Mouse (Mus musculus) yolk sac, embryonic 10.5 days (tissue): Measurements from ENCODE around the gene 1700017N19Rik.
"Not testable (repeated sequence)": the region's sequence is repeated elsewhere in the genome, so short reads cannot be mapped to it uniquely, and the experiment has no call there.

Source experiments
- DNase-seq: peaks from one replicate; pipeline ENCODE4 v3.0.0-alpha.2; 2017; ENCODE audit warnings: low spot score

1700017N19Rik gene

GRCm38 (mm10) chr10:100590323-100590722, at the start of gene 1700017N19Rik, which contains the start of gene 4930430F08Rik:
Gene 1700017N19Rik (plus strand): TSS chr10:100590484.
Gene 4930430F08Rik (minus strand): TSS chr10:100590423.
- DNase-seq = no peak

- DNase-seq = no peak
Observed at GRCm38 (mm10) chr10:100556566-100557175, 33.6 kb upstream of the 1700017N19Rik start.

- not testable (repeated sequence) for DNase-seq
Observed at GRCm38 (mm10) chr10:100560194-100560883, 29.9 kb upstream of the 1700017N19Rik start.

- DNase-seq = no peak
Observed at GRCm38 (mm10) chr10:100564112-100564511, 26.2 kb upstream of the 1700017N19Rik start.

GRCm38 (mm10) chr10:100571707-100572106, 18.6 kb upstream of the 1700017N19Rik start:
- no peak for DNase-seq

- DNase-seq = no peak
Observed at GRCm38 (mm10) chr10:100574505-100575149, 15.7 kb upstream of the 1700017N19Rik start.

GRCm38 (mm10) chr10:100575294-100575693, 15.0 kb upstream of the 1700017N19Rik start:
- DNase-seq = no peak

- DNase-seq = no peak
Observed at GRCm38 (mm10) chr10:100584178-100584577, 6.1 kb upstream of the 1700017N19Rik start.

GRCm38 (mm10) chr10:100588524-100588923, 1.8 kb upstream of the 1700017N19Rik start:
- no peak for DNase-seq

- DNase-seq = peak; percentile 88
Observed at GRCm38 (mm10) chr10:100588932-100589388, 1.3 kb upstream of the 1700017N19Rik start.

- no peak for DNase-seq
Observed at GRCm38 (mm10) chr10:100598339-100598738, 8.1 kb downstream of the 1700017N19Rik start.

- DNase-seq = no peak
Observed at GRCm38 (mm10) chr10:100603511-100603910, 13.2 kb downstream of the 1700017N19Rik start.

- DNase-seq = no peak
Observed at GRCm38 (mm10) chr10:100604254-100604653, 14.0 kb downstream of the 1700017N19Rik start.

- no peak for DNase-seq
Observed at GRCm38 (mm10) chr10:100617233-100617903, 27.1 kb downstream of the 1700017N19Rik start.

- no peak for DNase-seq
Observed at GRCm38 (mm10) chr10:100619474-100619873, 29.2 kb downstream of the 1700017N19Rik start.

- DNase-seq = no peak
Observed at GRCm38 (mm10) chr10:100620040-100620439, 29.8 kb downstream of the 1700017N19Rik start.

GRCm38 (mm10) chr10:100622494-100622893, 32.2 kb downstream of the 1700017N19Rik start:
- DNase-seq = no peak

- DNase-seq = no peak
Observed at GRCm38 (mm10) chr10:100629762-100630438, 39.6 kb downstream of the 1700017N19Rik start.

GRCm38 (mm10) chr10:100642887-100643286, 52.6 kb downstream of the 1700017N19Rik start:
- DNase-seq = no peak

GRCm38 (mm10) chr10:100645331-100645935, 55.1 kb downstream of the 1700017N19Rik start:
- DNase-seq = no peak

GRCm38 (mm10) chr10:100654183-100654582, 63.9 kb downstream of the 1700017N19Rik start:
- no peak for DNase-seq
